Mouse (Mus musculus) megakaryocyte, embryonic 14.5 days (primary cell): Measurements from ENCODE around the gene Prtn3.

ENCODE experiments used
- FLI1 ChIP-seq: IDR thresholded peaks from 2 replicates; pipeline ENCODE4 v1.6.1; 2012; ENCODE audit warnings: low read length, inconsistent platforms, mixed read lengths
- GATA1 ChIP-seq: IDR thresholded peaks from 3 replicates; pipeline ENCODE4 v1.6.1; 2012; ENCODE audit warnings: mixed read lengths, low read length, inconsistent platforms, borderline replicate concordance

- TF ChIP-seq GATA1: no peak
- TF ChIP-seq FLI1: no peak
Observed at GRCm38 (mm10) chr10:79932736-79933135, 58.5 kb downstream of the Prtn3 start.
